Mouse (Mus musculus) ES-E14 (cell line): ENCODE data around the gene Mn1.

Source experiments
- CHD2 ChIP-seq: IDR thresholded peaks from 2 replicates; pipeline ENCODE4 v1.6.1; 2014; ENCODE audit warnings: mild to moderate bottlenecking, low read depth, low read length, inconsistent platforms
- HCFC1 ChIP-seq: IDR thresholded peaks from 2 replicates; pipeline ENCODE4 v1.6.1; 2012; ENCODE audit warnings: low read length, inconsistent platforms, borderline replicate concordance; ENCODE audit not compliant: insufficient read depth

- TF ChIP-seq CHD2, result no peak
- no peak for TF ChIP-seq HCFC1
These were observed 52.2 kb downstream of the Mn1 start for GRCm38 (mm10) chr5:111469195-111469882.
